Mouse (Mus musculus): ENCODE data around the gene Gpr152.

DNA sequence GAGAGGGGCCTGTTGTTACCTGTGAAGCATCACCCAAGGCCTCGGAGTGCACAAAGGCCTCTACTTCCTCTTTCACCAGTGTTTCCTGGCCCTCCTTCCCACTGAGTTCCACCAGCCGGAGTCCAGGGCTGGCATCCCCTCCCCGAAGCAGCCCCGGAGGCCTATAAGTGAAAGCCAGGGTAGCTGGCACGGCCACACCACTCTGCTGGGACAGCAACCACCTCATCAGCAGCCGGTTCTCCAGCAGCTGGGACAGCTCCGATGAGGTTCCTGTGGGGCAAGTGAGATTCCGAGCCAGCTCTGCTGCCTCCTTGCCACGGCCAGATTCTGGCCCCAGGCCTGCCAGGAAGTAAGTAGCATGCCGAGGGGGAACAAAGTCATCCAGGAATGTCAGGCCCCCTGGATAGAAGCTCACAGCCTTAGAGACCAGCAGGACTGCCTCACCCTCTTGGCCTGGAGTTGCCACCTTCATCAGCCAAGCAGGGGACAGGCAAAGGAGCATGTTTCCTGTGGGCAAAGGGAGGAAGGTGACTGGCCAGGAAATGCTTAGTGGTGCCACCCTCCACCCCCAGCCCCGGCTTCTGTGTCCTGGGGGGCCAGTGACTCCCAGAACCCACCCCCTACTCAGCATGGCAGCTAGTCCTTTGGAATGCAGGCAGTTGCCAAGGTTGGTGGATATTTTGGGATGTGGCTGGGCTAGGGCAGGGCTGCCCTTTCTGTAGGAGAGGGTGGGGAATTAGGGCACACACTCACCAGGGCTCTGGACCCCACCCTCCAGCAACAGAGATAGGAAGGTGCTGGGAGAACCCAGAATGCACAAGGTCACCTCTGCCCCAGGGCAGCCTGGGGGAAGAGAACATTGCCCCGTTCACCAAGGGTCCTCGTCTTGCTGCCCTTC, 32.1 kb downstream of the Gpr152 start:
- TF ChIP-seq CTCF (IDR thresholded peaks at IDR 0.05; ENCODE audit: insufficient read depth, low read depth, low read length) (no peak), POLR2A (IDR thresholded peaks at IDR 0.05; ENCODE audit: insufficient read depth, low read depth, low read length) (no peak)

Measured in olfactory bulb, adult 2 months (tissue).